Comparison of ENCODE assay signal across 8 mouse cellular contexts in genomic region chr2:59881404-59881803, GRCm38 (mm10). TPM values are rescaled to one million over a fixed set of nuclear protein-coding genes. Genes with fewer than 3 reads are reported as not detected.
DNase-seq lines count a peak whose midpoint lies in the region; ATAC-seq and TF ChIP-seq lines count a peak whose summit lies in the region.

No protein-coding gene starts in this region.

- peaks cover 2 to 12% of the 10 kb centered on the region in 2 experiments; a peak in 1 of 4 replicates for H3K4me1 ChIP-seq in MEL (ENCODE audit: control insufficient read depth in 1 of 2, insufficient read depth in 2 of 2, low read length in 2 of 2)

- H3K4me3 ChIP-seq in gastrocnemius, adult 2 months: peak overlapping the region; percentile 81
- peak overlapping the region; percentile 84 for H3K4me3 ChIP-seq in MEL (ENCODE audit: control insufficient read depth in 1 of 2, insufficient read depth in 1 of 2, low read depth in 2 of 2, low read length in 2 of 2)

- DNase-seq in gastrocnemius, adult 2 months: no peak
- DNase-seq in gastrocnemius, postnatal 14 days: no peak
- peak; percentile 59 for DNase-seq in MEL (ENCODE audit: low read depth, low spot score)
- no peak for DNase-seq in right cerebral cortex, postnatal 10 days (ENCODE audit: low spot score in 2 of 2)
- DNase-seq in left cerebral cortex, adult 11 months (ENCODE audit: low spot score): no peak
- no peak for DNase-seq in testis, postnatal 14 days (ENCODE audit: low spot score)

- no peaks in the 10 kb centered on the region for H3K27me3 ChIP-seq in MEL (ENCODE audit: control insufficient read depth in 1 of 2, insufficient read depth in 2 of 2, low read length in 2 of 2)

- TF ChIP-seq EP300 in MEL (IDR thresholded peaks at IDR 0.05; ENCODE audit: low read depth in 1 of 2, low read length in 2 of 2): peak; percentile 40 to 49; a peak in 3 of 4 replicates

- intact Hi-C loops in gastrocnemius, adult 2 months (cut with DNase I): loop anchor here (5.0 kb wide), 2 partner anchors 49 to 336 kb away; no protein-coding TSS in a partner anchor
- intact Hi-C loops in gastrocnemius, postnatal 14 days (cut with DNase I; ENCODE audit: low total_unique reads): no loop called here

- H3K9me3 ChIP-seq in MEL (replicated peaks; ENCODE audit: insufficient read depth, low read length): no peaks in the 10 kb centered on the region

- peak overlapping the region; percentile 87 for H3K9ac ChIP-seq in MEL (ENCODE audit: control insufficient read depth, low read depth, low read length, poor library complexity, severe bottlenecking)

- TF ChIP-seq POLR2A in MEL (IDR thresholded peaks at IDR 0.05; ENCODE audit: control insufficient read depth in 1 of 2, insufficient read depth in 1 of 2, low read depth in 1 of 2, low read length in 2 of 2, poor library complexity in 1 of 2): no peak

- H3K36me3 ChIP-seq in MEL (ENCODE audit: control insufficient read depth in 1 of 2, insufficient read depth in 2 of 2, low read length in 2 of 2): no peaks in the 10 kb centered on the region

- peak overlapping the region; percentile 92 for H3K27ac ChIP-seq in gastrocnemius, adult 2 months
- no peak overlapping the region; the same call in 1 of the 2 replicates for H3K27ac ChIP-seq in MEL (ENCODE audit: control insufficient read depth, low read depth, low read length)

- TF ChIP-seq CTCF in gastrocnemius, adult 2 months (IDR thresholded peaks at IDR 0.05): no peak
- no peak for TF ChIP-seq CTCF in MEL (IDR thresholded peaks at IDR 0.05 in 2 of 3, conservative IDR thresholded peaks at IDR 0.05 in 1 of 3; ENCODE audit: control insufficient read depth in 1 of 3, insufficient read depth in 1 of 3, low read depth in 2 of 3, low read length in 3 of 3, poor library complexity in 1 of 3, severe bottlenecking in 1 of 3)

- no peak for TF ChIP-seq RAD21 in MEL (IDR thresholded peaks at IDR 0.05; ENCODE audit: low read depth, low read length)

- peak; percentile 23 to 25; a peak in 1 of 4 replicates for ATAC-seq in hematopoietic stem cell, adult 5-6 weeks (replicated peaks in 1 of 2; ENCODE audit: insufficient read depth in 1 of 2, low FRiP score in 2 of 2, low TSS enrichment in 1 of 2, low read depth in 1 of 2, poor library complexity in 2 of 2, severe bottlenecking in 2 of 2)
- ATAC-seq in megakaryocyte progenitor cell, adult 5-6 weeks (replicated peaks; ENCODE audit: poor library complexity): peak; percentile 56

- peaks cover 2% of the 10 kb centered on the region; the same call in 1 of the 2 replicates for H3K79me2 ChIP-seq in MEL (ENCODE audit: control insufficient read depth, insufficient read depth, low read length, poor library complexity)

TF ChIP-seq in MEL, 35 proteins besides CTCF, POLR2A, EP300 and RAD21:
- TF ChIP-seq GATA1 (IDR thresholded peaks at IDR 0.05; ENCODE audit: low read depth, low read length) (peak; percentile 53), MAFK (IDR thresholded peaks at IDR 0.05; ENCODE audit: borderline replicate concordance, low read depth, low read length) (no peak), CHD1 (IDR thresholded peaks at IDR 0.05; ENCODE audit: low read depth, low read length) (no peak), RCOR1 (IDR thresholded peaks at IDR 0.05; ENCODE audit: low read depth, low read length) (no peak), TCF12 (IDR thresholded peaks at IDR 0.05; ENCODE audit: low read depth, low read length) (0 out of 2 replicates have a peak, but pooled peaks have one; percentile 18), TAL1 (IDR thresholded peaks at IDR 0.05; ENCODE audit: low read length) (peak; percentile 64)

RNA-seq across cellular contexts. Expression of gene Wdsub1, which starts 1.0 kb away (rescaled TPM):
- 10 to 100 TPM; 12.0 to 18.4 TPM for total RNA-seq in gastrocnemius, adult 2 months (2021)
- 10 to 100 TPM; 15.5 to 17.7 TPM for total RNA-seq in gastrocnemius, postnatal 14 days (2021)
- total RNA-seq in MEL (2012; rRNA removed): 16.5 and 19.3 TPM in 2 replicates
- 10 to 100 TPM in 1 of 2 experiments, not detected in 1; 19.5 TPM for polyA plus RNA-seq in MEL (2012; ENCODE audit: insufficient read depth in 1 of 2, insufficient read length in 2 of 2, low read depth in 1 of 2, low replicate concordance in 2 of 2, missing spikeins in 1 of 2)
- 21.4 and 24.1 TPM in 2 replicates for total RNA-seq in hematopoietic stem cell, adult 5-6 weeks (2017)
- 8.2 and 9.3 TPM in 2 replicates for total RNA-seq in megakaryocyte progenitor cell, adult 5-6 weeks (2015)
- 10.2 and 12.2 TPM in 2 replicates for total RNA-seq in megakaryocyte progenitor cell, adult 5-6 weeks (2017)
